Mouse (Mus musculus) midbrain, embryonic 15.5 days (tissue): ENCODE data around the gene Oxct1. TPM values are rescaled to one million over a fixed set of nuclear protein-coding genes. Genes with fewer than 3 reads are reported as not detected.

Source experiments
- ATAC-seq: fragments of 200-750 bp; cut with Nextera tagmentation; replicated peaks from 2 replicates; pipeline ENCODE4 v1.8.0; 2017; ENCODE audit warnings: moderate TSS enrichment
- H3K27ac ChIP-seq: fragments of 300-500 bp; sonication (generic); 2 replicates; pipeline ENCODE4 v1.5.1; 2015; ENCODE audit warnings: mild to moderate bottlenecking, inconsistent platforms
- H3K27me3 ChIP-seq: fragments of 300-500 bp; sonication (generic); replicated peaks from 2 replicates; pipeline ENCODE4 v1.6.1; 2015; ENCODE audit warnings: inconsistent platforms
- H3K36me3 ChIP-seq: fragments of 300-500 bp; sonication (generic); replicated peaks from 2 replicates; pipeline ENCODE4 v1.6.1; 2015; ENCODE audit warnings: inconsistent platforms
- H3K4me1 ChIP-seq: fragments of 300-500 bp; sonication (generic); 2 replicates; pipeline ENCODE4 v1.6.1; 2015; ENCODE audit warnings: inconsistent platforms
- H3K4me2 ChIP-seq: fragments of 300-500 bp; sonication (generic); 2 replicates; pipeline ENCODE4 v1.6.1; 2015; ENCODE audit warnings: inconsistent platforms, mild to moderate bottlenecking, moderate library complexity
- H3K4me3 ChIP-seq: fragments of 300-500 bp; sonication (generic); 2 replicates; pipeline ENCODE4 v1.5.1; 2015; ENCODE audit warnings: mild to moderate bottlenecking, inconsistent platforms
- H3K9ac ChIP-seq: fragments of 300-500 bp; sonication (generic); 2 replicates; pipeline ENCODE4 v1.6.1; 2015; ENCODE audit warnings: mild to moderate bottlenecking, inconsistent platforms
- H3K9me3 ChIP-seq: fragments of 300-500 bp; sonication (generic); 2 replicates; pipeline ENCODE4 v1.6.1; 2016; ENCODE audit warnings: inconsistent platforms
- WGBS: fragments of 180-500 bp; shearing (Covaris S2); methylation state at CpG from one replicate; pipeline ENCODE4 v1.1.7; 2015; ENCODE audit warnings: mixed read lengths; 5-methylcytosine and 5-hydroxymethylcytosine counted together
- polyA plus RNA-seq: library from polyadenylated mRNA; unstranded; fragments of >200 nt; fragmentation: Nextera tagmentation; extraction: Ambion mirVana; gene quantifications from 2 replicates; pipeline ENCODE4 v1.2.1, GENCODE M21; 2015

Gene Oxct1
- polyA plus RNA-seq, 1 experiment from 2014 or later: 301 TPM

GRCm38 (mm10) chr15:4000536-4000935 is 25.6 kb upstream of the Oxct1 start:
- Histone ChIP-seq H3K36me3 (no peaks in the 10 kb centered on the region), H3K4me2 (no peak overlapping the region), H3K9me3 (no peaks in the 10 kb centered on the region), H3K27me3 (no peaks in the 10 kb centered on the region), H3K4me3 (no peak overlapping the region), H3K27ac (no peak overlapping the region), H3K4me1 (no peaks in the 10 kb centered on the region; the same call in 1 of the 2 replicates), H3K9ac (no peak overlapping the region)
- no peak for ATAC-seq
- 83% methylated on average over 2 of the region's 2 CpGs for WGBS

GRCm38 (mm10) chr15:4013873-4014272 is 12.3 kb upstream of the Oxct1 start:
- H3K9ac ChIP-seq: no peak overlapping the region
- no peak overlapping the region for H3K4me2 ChIP-seq
- ATAC-seq: no peak
- H3K9me3 ChIP-seq: no peaks in the 10 kb centered on the region
- no peaks in the 10 kb centered on the region for H3K36me3 ChIP-seq
- no peaks in the 10 kb centered on the region for H3K27me3 ChIP-seq
- no peaks in the 10 kb centered on the region for H3K4me1 ChIP-seq
- no peak overlapping the region for H3K4me3 ChIP-seq
- WGBS: 71% methylated on average over 2 of the region's 2 CpGs
- no peak overlapping the region for H3K27ac ChIP-seq

DNA sequence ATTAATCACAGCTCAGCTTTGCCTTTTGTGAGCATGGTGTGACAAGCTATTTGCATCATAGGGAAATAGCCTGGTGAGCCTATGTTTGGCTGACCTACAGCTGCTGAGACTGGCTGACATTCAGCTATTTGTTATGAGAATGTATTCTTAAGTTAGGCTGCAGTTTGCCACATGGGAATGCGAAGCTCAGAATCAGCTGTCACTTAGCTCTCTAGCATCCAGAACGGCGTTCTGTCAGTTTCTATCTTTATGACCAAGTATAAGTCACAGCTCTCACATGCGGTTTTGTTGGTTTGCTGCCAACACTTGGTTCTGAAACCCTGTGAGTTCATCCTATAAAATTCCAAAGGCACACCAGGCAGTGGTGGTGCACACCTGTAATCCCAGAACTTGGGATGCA is 5.5 kb upstream of the Oxct1 start:
- H3K4me2 ChIP-seq: no peak overlapping the region
- no peaks in the 10 kb centered on the region for H3K27me3 ChIP-seq
- no peak overlapping the region for H3K4me3 ChIP-seq
- H3K9ac ChIP-seq: no peak overlapping the region
- H3K9me3 ChIP-seq: no peaks in the 10 kb centered on the region
- ATAC-seq: no peak
- peaks cover 6% of the 10 kb centered on the region; the same call in 1 of the 2 replicates for H3K4me1 ChIP-seq
- no peaks in the 10 kb centered on the region for H3K36me3 ChIP-seq
- 69% methylated on average over 4 of the region's 4 CpGs for WGBS
- H3K27ac ChIP-seq: no peak overlapping the region

DNA sequence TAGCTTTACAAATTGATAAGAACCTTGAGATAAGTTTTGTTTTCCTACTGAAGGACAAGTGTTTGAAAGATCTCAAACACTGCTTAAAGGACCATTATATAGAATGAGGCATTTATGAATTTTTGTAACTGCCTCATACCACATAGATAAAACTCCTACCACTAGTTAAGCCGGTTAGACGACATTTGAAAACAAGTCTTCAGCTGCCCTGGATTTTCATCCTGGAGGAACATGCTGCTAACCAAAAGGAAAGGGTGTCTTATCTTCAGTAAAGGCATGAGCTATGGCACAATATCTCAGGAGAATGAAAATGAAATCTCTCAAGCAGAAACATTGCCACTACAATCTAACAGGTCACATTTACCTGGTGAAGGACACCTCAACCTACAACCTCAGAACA is 2.4 kb upstream of the Oxct1 start:
- no peak for ATAC-seq
- peaks cover 23% of the 10 kb centered on the region for H3K4me1 ChIP-seq
- WGBS: 89% methylated on average over 2 of the region's 2 CpGs
- H3K27me3 ChIP-seq: no peaks in the 10 kb centered on the region
- H3K9ac ChIP-seq: no peak overlapping the region
- H3K27ac ChIP-seq: no peak overlapping the region
- H3K9me3 ChIP-seq: no peaks in the 10 kb centered on the region
- H3K36me3 ChIP-seq: no peaks in the 10 kb centered on the region
- H3K4me3 ChIP-seq: no peak overlapping the region
- no peak overlapping the region for H3K4me2 ChIP-seq

GRCm38 (mm10) chr15:4024726-4025507 is 1.3 kb upstream of the Oxct1 start:
- no peaks in the 10 kb centered on the region for H3K36me3 ChIP-seq
- H3K27me3 ChIP-seq: no peaks in the 10 kb centered on the region
- 77% methylated on average over 13 of the region's 13 CpGs for WGBS
- no peaks in the 10 kb centered on the region for H3K9me3 ChIP-seq
- H3K9ac ChIP-seq: no peak overlapping the region
- H3K4me3 ChIP-seq: no peak overlapping the region
- peaks cover 23% of the 10 kb centered on the region for H3K4me1 ChIP-seq
- H3K27ac ChIP-seq: no peak overlapping the region
- no peak overlapping the region for H3K4me2 ChIP-seq
- ATAC-seq: no peak

- H3K4me1 ChIP-seq: peaks cover 23% of the 10 kb centered on the region
- peak overlapping the region; percentile 82 for H3K4me3 ChIP-seq
- H3K36me3 ChIP-seq: no peaks in the 10 kb centered on the region
- ATAC-seq: no peak
- no peaks in the 10 kb centered on the region for H3K9me3 ChIP-seq
- peak overlapping the region; percentile 54 for H3K4me2 ChIP-seq
- 47% methylated on average over 11 of the region's 11 CpGs for WGBS
- 0 out of 2 replicates have a peak overlapping the region, but pooled peaks have one; percentile 98 for H3K27ac ChIP-seq
- no peaks in the 10 kb centered on the region for H3K27me3 ChIP-seq
- H3K9ac ChIP-seq: no peak overlapping the region
Observed at GRCm38 (mm10) chr15:4025508-4025904, 677 bp upstream of the Oxct1 start.

GRCm38 (mm10) chr15:4026831-4027584 is 825 bp downstream of the Oxct1 start:
- Histone ChIP-seq H3K4me3 (peak overlapping the region; percentile 82), H3K4me2 (peak overlapping the region; percentile 54), H3K4me1 (peaks cover 23% of the 10 kb centered on the region), H3K9me3 (no peaks in the 10 kb centered on the region), H3K27me3 (no peaks in the 10 kb centered on the region), H3K27ac (peak overlapping the region; percentile 98), H3K9ac (peak overlapping the region; percentile 88), H3K36me3 (no peaks in the 10 kb centered on the region)
- peak; percentile 87 for ATAC-seq
- WGBS: under 1% methylated on average over 64 of the region's 65 CpGs

GRCm38 (mm10) chr15:4027671-4028410 is 1.7 kb downstream of the Oxct1 start:
- peak overlapping the region; percentile 98 for H3K27ac ChIP-seq
- no peak for ATAC-seq
- WGBS: 10% methylated on average over 6 of the region's 6 CpGs
- H3K4me2 ChIP-seq: peak overlapping the region; percentile 54
- no peaks in the 10 kb centered on the region for H3K9me3 ChIP-seq
- no peaks in the 10 kb centered on the region for H3K36me3 ChIP-seq
- H3K4me1 ChIP-seq: peaks cover 23% of the 10 kb centered on the region
- H3K4me3 ChIP-seq: peak overlapping the region; percentile 82
- no peaks in the 10 kb centered on the region for H3K27me3 ChIP-seq
- H3K9ac ChIP-seq: peak overlapping the region; percentile 88

- peaks cover 23% of the 10 kb centered on the region for H3K4me1 ChIP-seq
- H3K27ac ChIP-seq: no peak overlapping the region
- H3K9ac ChIP-seq: no peak overlapping the region
- peak overlapping the region; percentile 54 for H3K4me2 ChIP-seq
- no peak overlapping the region for H3K4me3 ChIP-seq
- ATAC-seq: no peak
- no peaks in the 10 kb centered on the region for H3K36me3 ChIP-seq
- H3K27me3 ChIP-seq: no peaks in the 10 kb centered on the region
- 77% methylated on average over 6 of the region's 6 CpGs for WGBS
- no peaks in the 10 kb centered on the region for H3K9me3 ChIP-seq
Observed at GRCm38 (mm10) chr15:4028411-4028700, 2.2 kb downstream of the Oxct1 start.

DNA sequence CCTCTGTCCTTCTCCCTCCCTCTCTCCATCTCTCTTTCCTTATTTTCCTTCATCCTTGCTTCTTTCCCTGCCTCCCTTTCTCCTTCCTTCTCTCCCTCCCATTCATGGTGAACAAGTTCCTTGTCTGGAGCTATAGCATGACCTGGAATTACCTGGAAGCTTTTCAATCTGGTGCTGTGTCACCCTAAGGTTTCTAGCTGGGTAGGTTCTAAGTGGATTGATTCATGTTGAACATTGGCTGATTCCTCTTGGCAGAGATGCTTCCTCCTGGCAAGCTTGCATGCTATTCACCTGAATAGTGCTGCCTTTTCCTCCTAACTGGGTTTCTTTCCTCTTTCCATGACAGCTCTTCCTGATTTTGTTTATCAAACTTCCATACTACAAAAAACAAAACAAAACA is 2.8 kb downstream of the Oxct1 start:
- Histone ChIP-seq H3K9ac (no peak overlapping the region), H3K36me3 (no peaks in the 10 kb centered on the region), H3K9me3 (no peaks in the 10 kb centered on the region), H3K27me3 (no peaks in the 10 kb centered on the region), H3K4me1 (peaks cover 23% of the 10 kb centered on the region), H3K4me2 (no peak overlapping the region), H3K4me3 (no peak overlapping the region), H3K27ac (no peak overlapping the region)
- ATAC-seq: no peak

GRCm38 (mm10) chr15:4033168-4034004 is 7.2 kb downstream of the Oxct1 start:
- peaks cover 12% of the 10 kb centered on the region for H3K36me3 ChIP-seq
- no peaks in the 10 kb centered on the region for H3K9me3 ChIP-seq
- ATAC-seq: no peak
- 80% methylated on average over 3 of the region's 3 CpGs for WGBS
- H3K27me3 ChIP-seq: no peaks in the 10 kb centered on the region
- H3K4me2 ChIP-seq: no peak overlapping the region
- H3K27ac ChIP-seq: no peak overlapping the region
- H3K9ac ChIP-seq: no peak overlapping the region
- no peak overlapping the region for H3K4me3 ChIP-seq
- H3K4me1 ChIP-seq: peaks cover 3% of the 10 kb centered on the region

DNA sequence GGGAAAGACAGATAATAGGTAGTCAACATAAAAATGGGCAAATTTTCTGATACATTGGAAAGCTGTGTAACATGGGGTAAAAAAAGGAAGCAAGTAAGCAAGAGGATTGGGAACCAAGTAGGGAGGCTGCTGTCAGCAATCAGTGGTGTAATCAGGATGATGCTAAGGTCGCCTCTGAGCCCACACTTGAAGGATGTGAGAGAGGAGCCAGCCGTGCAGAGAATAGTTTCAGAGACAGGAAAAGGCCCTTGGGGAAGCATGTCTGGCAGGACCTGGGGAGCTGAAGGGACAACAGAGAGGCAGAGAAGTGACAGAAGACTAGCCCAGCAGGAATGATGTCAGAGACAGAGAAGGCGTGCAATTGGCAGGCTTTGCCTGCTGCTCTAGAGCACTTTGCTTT is 16.2 kb downstream of the Oxct1 start:
- 73% methylated on average over 3 of the region's 3 CpGs for WGBS
- Histone ChIP-seq H3K27ac (no peak overlapping the region), H3K4me3 (no peak overlapping the region), H3K4me2 (no peak overlapping the region), H3K9me3 (no peaks in the 10 kb centered on the region), H3K9ac (no peak overlapping the region), H3K36me3 (peaks cover 28% of the 10 kb centered on the region), H3K27me3 (no peaks in the 10 kb centered on the region), H3K4me1 (no peaks in the 10 kb centered on the region)
- ATAC-seq: no peak
